Mouse (Mus musculus) thymus, postnatal 0 days (tissue): ENCODE measurements around the gene Galnt14. TPM values are rescaled to one million over a fixed set of nuclear protein-coding genes. Genes with fewer than 3 reads are reported as not detected.

Source experiments
- DNase-seq: peaks from one replicate; pipeline ENCODE4 v3.0.0-alpha.2; 2015; ENCODE audit warnings: low spot score
- polyA plus RNA-seq: library from polyadenylated mRNA; unstranded; fragments of >200 nt; fragmentation: Nextera tagmentation; extraction: Ambion mirVana; gene quantifications from 2 replicates; pipeline ENCODE4 v1.2.1, GENCODE M21; 2015

The Galnt14 gene
- polyA plus RNA-seq, 1 experiment from 2014 or later, result 0.65 TPM

DNA sequence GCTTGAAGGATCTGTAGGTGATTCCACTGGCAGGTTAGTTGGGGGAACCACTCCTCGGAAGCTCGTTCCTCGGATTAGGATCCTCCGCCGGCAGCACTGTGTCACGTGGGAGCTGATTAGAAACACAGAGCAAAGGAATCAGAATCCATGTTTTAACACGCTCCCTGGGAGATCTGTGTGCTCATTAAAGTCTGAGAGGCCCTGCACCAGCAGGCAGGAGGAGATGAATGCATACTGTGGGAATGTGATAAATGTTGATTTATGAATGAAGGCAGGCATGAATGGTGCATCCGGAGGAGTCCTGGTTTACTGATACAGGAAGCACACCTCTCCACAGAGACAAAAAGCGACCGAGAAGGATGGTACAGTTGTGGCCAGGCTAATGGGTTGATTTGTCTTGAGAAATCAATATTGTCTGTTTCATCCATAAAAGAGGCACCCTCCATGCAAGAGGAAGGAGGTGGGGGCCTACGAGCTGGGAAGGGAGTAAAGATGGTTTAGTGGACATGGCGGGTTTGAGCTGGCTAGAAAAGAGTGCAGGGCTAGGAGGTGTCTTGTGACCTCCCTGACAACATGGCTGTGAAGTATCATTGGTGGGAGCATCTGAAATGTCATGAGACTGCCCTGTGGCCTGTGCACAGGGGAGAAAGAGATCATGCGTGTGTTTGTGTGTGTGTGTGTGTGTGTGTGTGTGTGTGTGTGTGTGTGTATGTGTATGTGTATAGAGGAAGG is 202.3 kb downstream of the Galnt14 start:
- DNase-seq, result no peak

DNA sequence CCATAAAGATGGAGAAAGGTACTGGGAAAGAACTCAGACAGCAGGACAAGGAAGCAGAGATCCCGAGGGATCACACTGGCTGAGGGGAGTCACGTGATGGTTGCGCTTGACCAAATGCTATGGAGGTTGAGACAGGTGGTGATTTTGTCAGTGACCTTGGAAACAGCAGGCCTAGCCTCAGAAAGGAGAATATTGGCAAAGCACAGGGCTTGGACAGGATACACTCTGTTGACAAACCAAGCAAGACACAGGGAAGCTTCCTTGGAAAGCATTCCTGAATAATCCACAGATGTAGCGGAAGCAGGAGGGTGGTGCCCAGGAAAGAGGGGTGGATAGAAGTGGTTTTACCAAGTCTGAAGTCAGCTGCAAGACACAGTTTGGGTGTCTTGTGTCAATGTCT is 206.1 kb downstream of the Galnt14 start:
- DNase-seq, result no peak

GRCm38 (mm10) chr17:73502613-73503012 is 207.6 kb downstream of the Galnt14 start:
- DNase-seq, result no peak

- no peak for DNase-seq
These were observed 220.7 kb downstream of the Galnt14 start for GRCm38 (mm10) chr17:73489519-73489918.

- no peak for DNase-seq
These were observed 222.5 kb downstream of the Galnt14 start for GRCm38 (mm10) chr17:73487792-73488191.

DNA sequence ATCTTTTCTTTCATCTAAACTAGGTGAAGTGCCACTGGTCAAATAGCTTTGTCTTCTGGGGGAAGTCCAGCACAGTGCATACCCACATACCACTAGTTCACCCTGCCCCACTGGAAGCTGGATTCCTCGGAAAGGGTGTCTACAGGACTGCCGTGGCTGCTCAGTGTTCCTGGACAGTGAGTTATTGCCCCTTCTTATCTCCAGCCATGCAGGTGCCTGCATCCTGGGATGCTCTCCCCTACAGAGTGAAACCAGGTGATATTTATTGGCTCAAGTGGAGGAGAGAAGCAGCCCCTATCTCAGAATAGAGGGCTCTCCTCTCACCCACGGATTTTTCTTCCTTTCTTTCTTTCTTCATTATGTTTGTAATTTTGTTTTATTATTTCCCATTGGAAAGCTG is 222.9 kb downstream of the Galnt14 start:
- DNase-seq, result no peak

- DNase-seq, result no peak
These were observed 232.9 kb downstream of the Galnt14 start for GRCm38 (mm10) chr17:73477096-73478076.

DNA sequence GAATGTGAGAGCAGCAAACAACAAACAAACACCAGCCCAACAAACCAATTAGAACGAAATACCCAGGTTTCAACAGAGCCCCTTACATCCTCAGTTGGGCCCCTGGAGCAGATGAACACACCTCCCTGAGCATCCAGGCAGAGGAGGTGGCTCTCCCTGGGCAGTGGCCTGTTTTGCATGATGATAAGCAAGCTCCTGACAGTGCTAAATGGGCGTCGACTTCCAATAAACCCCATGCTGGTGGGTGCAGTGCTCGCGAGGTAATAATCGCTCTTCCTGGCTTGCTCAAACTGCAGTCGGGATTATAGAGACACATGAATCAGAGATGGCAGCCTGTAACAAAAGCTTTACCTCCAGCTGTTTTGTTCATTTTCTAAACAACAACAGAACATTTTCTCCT is 235.9 kb downstream of the Galnt14 start:
- no peak for DNase-seq

DNA sequence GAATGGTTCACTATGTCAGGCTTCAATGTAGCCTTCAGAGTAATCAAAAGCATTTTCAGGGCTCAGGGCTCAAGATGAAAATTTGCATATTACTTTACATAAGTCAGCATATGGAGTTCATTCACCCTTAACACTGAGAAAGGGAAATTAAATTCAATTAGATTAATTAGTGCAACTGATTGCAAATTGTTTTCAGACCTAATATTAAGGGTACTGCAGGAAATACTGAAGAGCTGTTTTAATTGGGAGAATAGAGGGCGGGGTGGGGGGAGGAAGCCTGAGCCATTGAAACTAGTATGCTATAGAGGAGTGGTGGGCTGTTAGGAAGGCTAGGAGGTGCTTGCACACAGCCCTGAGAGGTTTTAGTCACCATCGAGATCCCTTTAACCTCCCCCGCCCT is 237.2 kb downstream of the Galnt14 start:
- DNase-seq, result no peak

- DNase-seq, result no peak
These were observed 249.4 kb downstream of the Galnt14 start for GRCm38 (mm10) chr17:73460874-73461273.

- DNase-seq, result no peak
These were observed 251.5 kb downstream of the Galnt14 start for GRCm38 (mm10) chr17:73458741-73459140.

- no peak for DNase-seq
These were observed 253.7 kb downstream of the Galnt14 start for GRCm38 (mm10) chr17:73456551-73456950.

GRCm38 (mm10) chr17:73453646-73454045 is 256.6 kb downstream of the Galnt14 start:
- DNase-seq, result no peak

DNA sequence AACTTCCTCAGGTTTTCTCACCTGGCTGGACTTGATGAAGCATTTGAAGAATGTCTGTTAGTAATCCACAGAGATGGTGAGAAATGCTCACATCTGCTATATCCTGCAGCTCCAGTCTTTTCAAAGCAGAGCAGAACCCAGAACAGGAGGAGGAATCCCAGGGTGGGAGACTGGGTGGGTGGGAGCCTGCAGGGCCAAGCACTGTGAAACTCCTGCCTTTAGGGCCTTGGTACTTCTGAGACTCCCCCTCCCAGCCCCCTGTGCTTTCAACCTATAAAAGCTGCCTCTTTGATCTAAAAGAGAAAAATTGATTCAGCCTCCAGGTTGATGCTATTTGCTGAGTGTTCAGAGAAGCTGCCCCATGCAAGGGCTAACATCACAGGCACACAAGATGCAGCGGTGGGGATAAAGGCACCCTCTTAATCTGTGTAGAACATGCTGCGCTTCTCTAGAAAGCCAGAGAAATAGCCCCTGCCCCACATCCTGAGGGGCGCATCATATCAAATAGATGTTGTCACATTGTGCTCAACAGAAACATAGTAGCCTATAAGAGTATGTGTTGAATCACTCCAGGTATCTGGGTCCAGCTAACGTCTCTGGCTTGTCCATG is 258.0 kb downstream of the Galnt14 start:
- no peak for DNase-seq

DNA sequence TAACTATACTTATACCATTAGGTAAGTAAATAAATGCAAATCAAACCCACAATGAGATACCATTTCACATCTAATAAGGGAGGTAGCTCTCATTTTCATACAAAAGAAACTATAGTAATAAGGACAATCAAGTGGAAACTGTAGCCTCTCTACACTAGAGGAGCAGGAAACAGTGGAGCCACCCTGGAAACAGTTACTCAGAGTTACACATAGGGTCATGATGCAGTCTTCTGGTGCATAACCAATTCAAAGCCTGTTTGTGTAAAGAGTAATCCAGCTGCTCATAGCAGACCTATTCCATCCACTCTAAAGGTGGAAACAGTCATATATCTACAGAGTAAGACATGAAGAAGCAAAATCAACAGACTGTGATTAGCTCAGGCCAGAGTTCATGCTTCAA is 261.1 kb downstream of the Galnt14 start:
- DNase-seq, result no peak

Other genes with a start within 250 kb of the Galnt14 start
- gene Ehd3, start 93.7 kb upstream of the Galnt14 start, polyA plus RNA-seq, result 3.7 and 4.6 TPM in 2 replicates
- gene Xdh, start 239.7 kb upstream of the Galnt14 start, polyA plus RNA-seq, result 7.1 and 8.5 TPM in 2 replicates